Mouse (Mus musculus): ENCODE measurements at regions not wholly inside any gene's neighbourhood (a gene's known extent, or its start where the extent isn't known, plus 50 kb on each side); places are given as distances from the start of the nearest gene placed in this dataset. TPM values are rescaled to one million over a fixed set of nuclear protein-coding genes. Genes with fewer than 3 reads are reported as not detected.

GRCm38 (mm10) chr4:67698438-67698837, 871.1 kb downstream of the Tlr4 start:
- H3K9me3 ChIP-seq (ENCODE audit: control insufficient read depth, low read length): no peaks in the 10 kb centered on the region
- H3K27me3 ChIP-seq (replicated peaks; ENCODE audit: control insufficient read depth, insufficient read depth, low read length): no peaks in the 10 kb centered on the region
- ATAC-seq (replicated peaks; ENCODE audit: low FRiP score, low TSS enrichment, low read depth) (no peak), DNase-seq (ENCODE audit: low spot score) (no peak)
- H3K4me1 ChIP-seq (replicated peaks; ENCODE audit: control insufficient read depth, insufficient read depth, low read length): no peaks in the 10 kb centered on the region
- H3K4me2 ChIP-seq (ENCODE audit: low read length): no peak overlapping the region
- no peak overlapping the region for H3K4me3 ChIP-seq (ENCODE audit: low read depth, low read length)
- H3K9ac ChIP-seq (ENCODE audit: low read length): no peak overlapping the region
- H3K36me3 ChIP-seq (ENCODE audit: control insufficient read depth, insufficient read depth, low read length): no peaks in the 10 kb centered on the region
- no peak overlapping the region for H3K27ac ChIP-seq (ENCODE audit: low read depth)

Small RNA genes lying in the stretch of these regions (microRNA-seq; reads per million reads assigned to microRNA genes)
- gene Gm44497: not detected

Measured in intestine, embryonic 14.5 days (tissue).